Mouse (Mus musculus): ENCODE results near the gene Nrg4. TPM values are rescaled to one million over a fixed set of nuclear protein-coding genes. Genes with fewer than 3 reads are reported as not detected.
A peak's percentile ranks its signal among the peaks of the same experiment; 100 is the strongest.

Nrg4 gene
- polyA plus RNA-seq, 1 experiment from 2014 or later: 0.81 TPM

DNA sequence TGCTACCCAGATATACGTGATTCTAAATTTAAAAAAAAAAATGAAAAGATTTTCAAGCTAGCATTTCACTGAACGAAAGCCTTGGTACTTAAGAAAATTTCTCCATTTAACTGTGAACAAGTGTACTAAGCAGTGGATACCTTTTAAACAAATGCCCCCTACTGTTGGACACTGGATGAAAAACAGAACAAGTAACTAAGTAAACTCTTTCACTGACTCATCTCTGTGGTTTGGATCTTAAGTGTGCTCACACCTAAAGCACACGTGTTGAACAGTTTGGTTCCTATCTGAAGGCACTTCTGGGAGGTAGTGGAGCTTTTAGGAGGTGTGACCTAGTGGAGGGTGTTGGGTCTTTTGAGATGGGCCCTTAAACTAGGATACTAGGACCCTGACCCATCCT, 41.4 kb downstream of the Nrg4 start:
- DNase-seq (ENCODE audit: low spot score) (no peak), ATAC-seq (replicated peaks; ENCODE audit: insufficient number of reproducible peaks, low FRiP score, low TSS enrichment, low read depth) (no peak)
- H3K4me1 ChIP-seq (ENCODE audit: control insufficient read depth, insufficient read depth, low read length): no peaks in the 10 kb centered on the region
- H3K9me3 ChIP-seq (replicated peaks; ENCODE audit: control insufficient read depth, low read length): no peaks in the 10 kb centered on the region
- no peak overlapping the region for H3K4me3 ChIP-seq (ENCODE audit: low read depth, low read length)
- no peaks in the 10 kb centered on the region for H3K27me3 ChIP-seq (ENCODE audit: control insufficient read depth, insufficient read depth, low read length)
- no peak overlapping the region for H3K4me2 ChIP-seq (ENCODE audit: low read depth, low read length)
- WGBS: 81% methylated on average over 3 of the region's 3 CpGs
- H3K27ac ChIP-seq (replicated peaks; ENCODE audit: low read depth, low read length): no peak overlapping the region
- H3K9ac ChIP-seq (replicated peaks; ENCODE audit: low read length): no peak overlapping the region
- H3K36me3 ChIP-seq (replicated peaks; ENCODE audit: control insufficient read depth, insufficient read depth, low read depth, low read length): no peaks in the 10 kb centered on the region

DNA sequence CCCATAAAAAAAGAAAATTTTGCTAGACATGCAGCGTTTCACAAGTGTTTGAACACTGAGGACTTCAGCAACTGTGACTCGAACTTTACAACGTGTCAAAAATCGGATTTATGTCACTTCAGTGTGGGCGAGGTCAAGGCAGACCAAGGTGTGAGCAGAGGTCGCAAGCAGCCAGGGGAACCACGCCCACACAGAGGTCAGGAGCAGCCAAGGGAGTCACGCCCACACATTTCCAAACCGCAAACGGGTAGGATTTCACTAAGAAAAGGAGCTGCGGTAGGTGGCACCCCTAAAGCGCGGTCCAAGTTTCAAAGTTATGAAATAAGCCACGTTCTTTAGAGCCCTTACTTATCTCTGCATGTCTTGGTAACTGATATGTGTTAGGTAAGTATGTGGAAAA, 43.1 kb downstream of the Nrg4 start:
- Histone ChIP-seq H3K9me3 (replicated peaks; ENCODE audit: control insufficient read depth, low read length) (no peaks in the 10 kb centered on the region), H3K27me3 (ENCODE audit: control insufficient read depth, insufficient read depth, low read length) (no peaks in the 10 kb centered on the region), H3K9ac (replicated peaks; ENCODE audit: low read length) (no peak overlapping the region), H3K27ac (replicated peaks; ENCODE audit: low read depth, low read length) (no peak overlapping the region), H3K4me3 (ENCODE audit: low read depth, low read length) (no peak overlapping the region), H3K4me2 (ENCODE audit: low read depth, low read length) (no peak overlapping the region), H3K36me3 (replicated peaks; ENCODE audit: control insufficient read depth, insufficient read depth, low read depth, low read length) (no peaks in the 10 kb centered on the region), H3K4me1 (ENCODE audit: control insufficient read depth, insufficient read depth, low read length) (no peaks in the 10 kb centered on the region)
- no peak for ATAC-seq (replicated peaks; ENCODE audit: insufficient number of reproducible peaks, low FRiP score, low TSS enrichment, low read depth)
- 6% methylated on average over 14 of the region's 14 CpGs for WGBS
- peak; percentile 55 for DNase-seq (ENCODE audit: low spot score)

DNA sequence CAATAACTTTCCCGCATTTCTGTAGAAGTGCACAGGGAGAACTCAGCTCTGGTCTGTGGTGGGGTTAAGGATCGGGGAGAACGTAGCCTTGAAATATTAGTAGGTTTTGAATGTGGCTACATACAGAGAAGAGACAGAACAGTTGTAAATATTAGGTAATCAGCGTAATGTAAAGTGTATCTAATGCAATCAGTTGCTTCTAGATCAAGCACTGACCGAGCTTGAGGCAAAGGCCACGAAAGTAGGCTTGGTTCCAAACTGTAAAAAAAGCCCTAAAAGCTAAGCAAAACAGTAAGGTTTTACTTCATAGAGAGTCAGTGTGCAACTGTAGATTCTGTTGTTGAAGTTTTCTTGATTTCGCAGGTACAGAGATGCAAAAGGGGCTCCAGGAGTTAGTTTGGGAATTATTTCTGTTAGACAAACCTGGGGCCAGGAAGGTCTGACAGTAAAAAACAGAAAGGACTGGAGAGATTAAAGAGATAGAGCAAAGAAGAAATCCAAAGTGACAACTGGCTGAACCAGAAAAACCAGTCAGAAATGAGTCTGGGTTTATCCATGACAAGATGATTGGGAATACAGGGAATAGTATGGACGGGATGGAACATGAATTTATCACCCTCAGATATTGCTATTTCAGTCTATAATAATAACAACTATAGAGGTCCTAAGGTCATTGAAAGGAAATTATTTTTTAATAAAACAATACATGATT, 47.4 kb downstream of the Nrg4 start:
- no peak overlapping the region for H3K9ac ChIP-seq (replicated peaks; ENCODE audit: low read length)
- no peak for ATAC-seq (replicated peaks; ENCODE audit: insufficient number of reproducible peaks, low FRiP score, low TSS enrichment, low read depth)
- H3K36me3 ChIP-seq (replicated peaks; ENCODE audit: control insufficient read depth, insufficient read depth, low read depth, low read length): no peaks in the 10 kb centered on the region
- H3K27me3 ChIP-seq (ENCODE audit: control insufficient read depth, insufficient read depth, low read length): no peaks in the 10 kb centered on the region
- H3K27ac ChIP-seq (replicated peaks; ENCODE audit: low read depth, low read length): no peak overlapping the region
- DNase-seq (ENCODE audit: low spot score): no peak
- WGBS: 87% methylated on average over 8 of the region's 8 CpGs
- no peaks in the 10 kb centered on the region for H3K4me1 ChIP-seq (ENCODE audit: control insufficient read depth, insufficient read depth, low read length)
- no peak overlapping the region for H3K4me3 ChIP-seq (ENCODE audit: low read depth, low read length)
- no peak overlapping the region for H3K4me2 ChIP-seq (ENCODE audit: low read depth, low read length)
- H3K9me3 ChIP-seq (replicated peaks; ENCODE audit: control insufficient read depth, low read length): no peaks in the 10 kb centered on the region

DNA sequence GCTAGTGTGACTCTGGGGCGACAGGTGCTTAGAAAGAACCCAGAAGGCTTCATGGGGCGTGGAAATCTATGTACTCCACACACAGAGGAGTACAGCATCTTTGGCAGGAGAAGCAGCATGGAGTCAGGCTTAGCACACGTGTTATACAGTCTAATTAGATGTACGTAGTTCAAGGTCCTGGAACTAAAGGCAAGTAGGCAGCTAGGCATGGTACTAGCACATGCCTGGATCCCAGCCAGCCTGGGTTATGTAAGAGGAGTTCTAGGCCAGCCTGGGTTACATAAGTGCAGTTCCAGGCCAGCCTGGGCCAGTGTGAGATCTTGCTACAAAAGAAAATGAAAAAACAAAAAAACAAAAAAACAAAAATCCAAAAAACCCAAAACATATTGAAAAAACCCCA, 49.1 kb downstream of the Nrg4 start:
- H3K9ac ChIP-seq (replicated peaks; ENCODE audit: low read length): no peak overlapping the region

DNA sequence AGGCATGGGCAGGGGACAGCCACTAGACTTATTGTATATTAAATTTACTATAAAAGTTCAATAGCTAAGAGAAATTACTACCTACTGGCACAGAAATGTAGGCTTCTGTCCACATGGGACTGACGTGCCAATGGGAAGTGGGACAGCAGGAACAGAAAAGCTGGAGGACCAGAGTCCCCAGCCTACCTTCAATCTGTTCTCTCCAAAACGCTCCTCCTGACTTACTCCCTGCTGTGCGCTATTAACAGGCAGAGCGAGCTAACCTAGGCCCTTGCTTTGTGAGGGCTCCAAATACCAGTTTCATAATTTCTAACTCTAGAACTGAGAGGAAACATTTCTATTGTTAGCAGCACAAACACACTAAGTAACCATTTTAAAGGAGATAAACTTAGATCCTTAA, 52.7 kb downstream of the Nrg4 start:
- H3K4me2 ChIP-seq (ENCODE audit: low read depth, low read length): no peak overlapping the region
- H3K27ac ChIP-seq (replicated peaks; ENCODE audit: low read depth, low read length): no peak overlapping the region
- WGBS: 61% methylated on average over 4 of the region's 4 CpGs
- H3K9me3 ChIP-seq (replicated peaks; ENCODE audit: control insufficient read depth, low read length): no peaks in the 10 kb centered on the region
- no peak overlapping the region for H3K4me3 ChIP-seq (ENCODE audit: low read depth, low read length)
- H3K9ac ChIP-seq (replicated peaks; ENCODE audit: low read length): no peak overlapping the region
- no peaks in the 10 kb centered on the region for H3K36me3 ChIP-seq (replicated peaks; ENCODE audit: control insufficient read depth, insufficient read depth, low read depth, low read length)
- H3K4me1 ChIP-seq (ENCODE audit: control insufficient read depth, insufficient read depth, low read length): no peaks in the 10 kb centered on the region
- DNase-seq (ENCODE audit: low spot score): no peak
- ATAC-seq (replicated peaks; ENCODE audit: insufficient number of reproducible peaks, low FRiP score, low TSS enrichment, low read depth): no peak
- no peaks in the 10 kb centered on the region for H3K27me3 ChIP-seq (ENCODE audit: control insufficient read depth, insufficient read depth, low read length)

More for the DNA sequence above, 49.1 kb downstream of the Nrg4 start:
- Histone ChIP-seq H3K4me1 (ENCODE audit: control insufficient read depth, insufficient read depth, low read length) (no peaks in the 10 kb centered on the region), H3K36me3 (replicated peaks; ENCODE audit: control insufficient read depth, insufficient read depth, low read depth, low read length) (no peaks in the 10 kb centered on the region), H3K4me2 (ENCODE audit: low read depth, low read length) (no peak overlapping the region), H3K4me3 (ENCODE audit: low read depth, low read length) (no peak overlapping the region), H3K27me3 (ENCODE audit: control insufficient read depth, insufficient read depth, low read length) (no peaks in the 10 kb centered on the region), H3K27ac (replicated peaks; ENCODE audit: low read depth, low read length) (no peak overlapping the region), H3K9me3 (replicated peaks; ENCODE audit: control insufficient read depth, low read length) (no peaks in the 10 kb centered on the region)
- no peak for ATAC-seq (replicated peaks; ENCODE audit: insufficient number of reproducible peaks, low FRiP score, low TSS enrichment, low read depth)
- 78% methylated on average over 4 of the region's 4 CpGs for WGBS
- no peak for DNase-seq (ENCODE audit: low spot score)

DNA sequence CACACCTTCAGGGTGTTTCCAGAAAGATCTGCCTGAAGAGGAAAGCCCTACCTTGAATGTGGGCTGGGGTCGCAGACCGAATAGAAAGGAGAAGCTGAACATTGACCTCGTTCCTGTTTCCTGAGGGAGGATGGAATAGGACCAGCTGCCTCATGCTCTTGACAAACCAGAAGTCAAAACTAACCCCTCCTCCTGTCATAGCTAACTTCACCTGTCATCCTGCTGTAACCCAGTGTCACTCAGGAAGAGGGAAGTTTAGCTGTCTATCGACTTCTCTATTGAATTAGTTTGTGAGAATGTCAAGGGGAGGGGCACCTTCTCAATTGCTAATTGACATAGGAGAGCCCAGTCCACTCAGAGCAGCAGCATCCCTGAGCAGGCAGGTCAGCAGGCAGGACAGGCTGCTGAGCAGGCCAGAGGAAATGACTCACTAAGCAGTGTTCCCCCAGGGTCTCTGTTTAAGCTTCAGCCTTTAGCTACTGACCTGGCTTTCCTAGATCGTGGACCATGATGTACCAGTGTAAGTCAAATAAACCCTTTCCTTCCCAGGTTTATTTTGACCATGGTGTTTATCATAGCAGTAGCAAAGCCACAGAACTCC, 54.6 kb downstream of the Nrg4 start:
- H3K4me2 ChIP-seq (ENCODE audit: low read depth, low read length): no peak overlapping the region
- H3K36me3 ChIP-seq (replicated peaks; ENCODE audit: control insufficient read depth, insufficient read depth, low read depth, low read length): no peaks in the 10 kb centered on the region
- H3K27ac ChIP-seq (replicated peaks; ENCODE audit: low read depth, low read length): no peak overlapping the region
- DNase-seq (ENCODE audit: low spot score) (no peak), ATAC-seq (replicated peaks; ENCODE audit: insufficient number of reproducible peaks, low FRiP score, low TSS enrichment, low read depth) (no peak)
- 47% methylated on average over 5 of the region's 5 CpGs for WGBS
- no peak overlapping the region for H3K9ac ChIP-seq (replicated peaks; ENCODE audit: low read length)
- H3K27me3 ChIP-seq (ENCODE audit: control insufficient read depth, insufficient read depth, low read length): no peaks in the 10 kb centered on the region
- no peak overlapping the region for H3K4me3 ChIP-seq (ENCODE audit: low read depth, low read length)
- no peaks in the 10 kb centered on the region for H3K9me3 ChIP-seq (replicated peaks; ENCODE audit: control insufficient read depth, low read length)
- no peaks in the 10 kb centered on the region for H3K4me1 ChIP-seq (ENCODE audit: control insufficient read depth, insufficient read depth, low read length)

DNA sequence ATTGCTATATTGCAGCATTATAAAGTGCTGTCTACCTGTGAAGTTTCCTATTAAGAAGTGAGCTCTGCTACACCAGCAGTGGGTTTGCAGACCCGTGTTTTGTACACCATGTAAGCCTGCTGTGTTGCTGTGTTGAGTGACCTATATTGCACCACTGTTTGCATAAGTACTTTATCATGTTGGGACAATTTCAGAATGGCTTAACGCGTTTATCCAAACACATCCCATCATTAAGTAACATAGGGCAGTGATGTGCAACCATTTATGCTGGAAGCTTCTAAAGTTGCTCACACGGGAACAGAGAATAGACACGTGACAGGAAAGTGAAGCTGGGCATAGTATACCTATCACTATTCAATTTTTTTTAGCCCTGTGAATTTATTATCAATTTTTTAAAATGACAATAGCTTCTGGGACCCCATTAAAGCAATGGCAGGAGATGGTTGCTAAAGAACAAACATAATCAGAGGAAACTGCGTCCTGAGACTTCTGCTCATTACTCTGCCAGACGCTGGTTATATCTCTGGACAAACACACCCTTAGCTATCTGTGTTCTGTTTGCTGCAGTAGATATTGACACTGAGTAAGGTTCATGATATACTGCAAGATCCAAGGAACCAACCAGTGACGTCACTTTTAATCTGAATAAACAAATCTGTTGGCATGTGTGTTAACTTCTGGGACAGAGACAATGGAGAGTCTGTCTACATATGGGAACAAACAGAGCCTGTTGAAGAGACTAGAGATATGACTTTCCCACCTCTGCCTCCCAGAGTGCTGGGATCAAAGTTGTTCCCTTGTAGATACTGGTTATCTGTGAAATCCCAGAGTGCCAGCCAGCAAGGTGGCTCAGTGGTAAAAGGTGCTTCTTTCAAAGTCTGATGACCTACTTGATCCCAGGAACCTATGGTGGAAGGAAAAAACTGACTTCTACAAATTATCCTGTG, 62.0 kb downstream of the Nrg4 start:
- Histone ChIP-seq H3K36me3 (replicated peaks; ENCODE audit: control insufficient read depth, insufficient read depth, low read depth, low read length) (no peaks in the 10 kb centered on the region), H3K4me2 (ENCODE audit: low read depth, low read length) (no peak overlapping the region), H3K9me3 (replicated peaks; ENCODE audit: control insufficient read depth, low read length) (no peaks in the 10 kb centered on the region), H3K4me3 (ENCODE audit: low read depth, low read length) (no peak overlapping the region), H3K27ac (replicated peaks; ENCODE audit: low read depth, low read length) (no peak overlapping the region), H3K4me1 (ENCODE audit: control insufficient read depth, insufficient read depth, low read length) (no peaks in the 10 kb centered on the region), H3K27me3 (ENCODE audit: control insufficient read depth, insufficient read depth, low read length) (no peaks in the 10 kb centered on the region), H3K9ac (replicated peaks; ENCODE audit: low read length) (no peak overlapping the region)
- WGBS: 78% methylated on average over 8 of the region's 8 CpGs
- DNase-seq (ENCODE audit: low spot score): no peak
- no peak for ATAC-seq (replicated peaks; ENCODE audit: insufficient number of reproducible peaks, low FRiP score, low TSS enrichment, low read depth)

DNA sequence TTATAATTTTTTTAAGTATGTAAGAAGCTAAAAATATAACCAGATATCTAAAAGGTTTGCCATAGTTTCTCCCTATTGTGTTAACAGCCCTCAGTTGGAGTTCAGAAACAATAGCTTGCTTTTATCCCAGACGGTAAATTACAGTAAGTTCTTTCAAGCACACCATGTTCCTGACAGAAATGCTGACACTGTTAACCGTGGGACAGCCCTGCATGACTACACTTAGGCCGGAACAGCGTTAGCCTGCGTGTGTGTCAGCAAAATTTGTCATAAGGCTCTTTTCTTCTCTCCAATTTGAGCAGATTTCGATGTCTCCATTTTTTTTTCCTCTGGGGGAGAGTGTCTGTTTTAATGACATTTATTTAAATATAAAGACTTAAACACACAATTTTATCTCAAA, 66.9 kb downstream of the Nrg4 start:
- ATAC-seq (replicated peaks; ENCODE audit: insufficient number of reproducible peaks, low FRiP score, low TSS enrichment, low read depth) (no peak), DNase-seq (ENCODE audit: low spot score) (no peak)
- no peak overlapping the region for H3K4me2 ChIP-seq (ENCODE audit: low read depth, low read length)
- H3K36me3 ChIP-seq (replicated peaks; ENCODE audit: control insufficient read depth, insufficient read depth, low read depth, low read length): no peaks in the 10 kb centered on the region
- no peaks in the 10 kb centered on the region for H3K9me3 ChIP-seq (replicated peaks; ENCODE audit: control insufficient read depth, low read length)
- H3K27me3 ChIP-seq (ENCODE audit: control insufficient read depth, insufficient read depth, low read length): no peaks in the 10 kb centered on the region
- H3K4me1 ChIP-seq (ENCODE audit: control insufficient read depth, insufficient read depth, low read length): no peaks in the 10 kb centered on the region
- H3K4me3 ChIP-seq (ENCODE audit: low read depth, low read length): no peak overlapping the region
- H3K9ac ChIP-seq (replicated peaks; ENCODE audit: low read length): no peak overlapping the region
- WGBS: 72% methylated on average over 6 of the region's 6 CpGs
- no peak overlapping the region for H3K27ac ChIP-seq (replicated peaks; ENCODE audit: low read depth, low read length)

Data from embryonic facial prominence, embryonic 11.5 days (tissue).